Mouse (Mus musculus) heart, adult 11 months (tissue): ENCODE measurements around the gene Ntsr2.
"Not testable (repeated sequence)": the region's sequence is repeated elsewhere in the genome, so short reads cannot be mapped to it uniquely, and the experiment has no call there.

Experiments
- DNase-seq: peaks from one replicate; pipeline ENCODE4 v3.0.0; 2022

Gene Ntsr2

DNA sequence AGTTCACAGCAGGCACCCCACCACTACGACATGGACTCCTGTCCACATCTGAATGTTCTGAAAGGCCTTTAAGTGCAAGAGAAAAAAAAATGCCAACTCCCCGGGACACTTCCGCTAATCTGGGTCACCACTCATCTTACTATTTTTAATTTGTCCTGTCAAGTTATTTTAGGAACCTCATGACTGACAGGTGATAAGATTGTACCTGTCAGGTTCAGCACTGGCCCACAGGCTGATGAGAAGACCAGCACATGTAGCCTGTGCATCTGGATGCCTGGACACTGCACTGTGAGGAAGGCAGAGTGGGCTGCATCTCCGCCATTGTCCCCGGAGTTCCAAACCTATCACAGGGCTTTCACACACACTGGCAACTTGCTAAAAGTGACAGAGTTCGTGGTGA is 3.4 kb upstream of the Ntsr2 start:
- peak; percentile 95 for DNase-seq

DNA sequence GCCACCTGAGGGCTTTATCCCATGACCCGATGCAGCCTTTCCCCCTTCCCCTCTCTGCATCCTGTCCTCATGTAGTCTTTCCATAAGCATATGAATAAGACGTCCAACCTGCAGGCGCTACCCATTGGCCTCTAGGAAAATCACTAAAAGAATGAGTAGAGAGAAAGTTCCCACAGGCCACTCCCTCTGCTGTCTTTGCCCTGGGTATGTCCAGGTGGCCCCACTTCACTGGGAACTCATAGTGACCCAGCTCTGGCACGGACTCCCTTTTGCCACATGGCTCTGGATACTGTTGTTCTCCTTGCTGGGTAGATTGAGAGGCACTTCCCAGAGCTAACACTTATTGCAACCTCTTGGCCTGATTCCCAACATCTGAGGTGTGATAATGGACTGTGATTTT is 2.4 kb downstream of the Ntsr2 start:
- DNase-seq: peak; percentile 91

DNA sequence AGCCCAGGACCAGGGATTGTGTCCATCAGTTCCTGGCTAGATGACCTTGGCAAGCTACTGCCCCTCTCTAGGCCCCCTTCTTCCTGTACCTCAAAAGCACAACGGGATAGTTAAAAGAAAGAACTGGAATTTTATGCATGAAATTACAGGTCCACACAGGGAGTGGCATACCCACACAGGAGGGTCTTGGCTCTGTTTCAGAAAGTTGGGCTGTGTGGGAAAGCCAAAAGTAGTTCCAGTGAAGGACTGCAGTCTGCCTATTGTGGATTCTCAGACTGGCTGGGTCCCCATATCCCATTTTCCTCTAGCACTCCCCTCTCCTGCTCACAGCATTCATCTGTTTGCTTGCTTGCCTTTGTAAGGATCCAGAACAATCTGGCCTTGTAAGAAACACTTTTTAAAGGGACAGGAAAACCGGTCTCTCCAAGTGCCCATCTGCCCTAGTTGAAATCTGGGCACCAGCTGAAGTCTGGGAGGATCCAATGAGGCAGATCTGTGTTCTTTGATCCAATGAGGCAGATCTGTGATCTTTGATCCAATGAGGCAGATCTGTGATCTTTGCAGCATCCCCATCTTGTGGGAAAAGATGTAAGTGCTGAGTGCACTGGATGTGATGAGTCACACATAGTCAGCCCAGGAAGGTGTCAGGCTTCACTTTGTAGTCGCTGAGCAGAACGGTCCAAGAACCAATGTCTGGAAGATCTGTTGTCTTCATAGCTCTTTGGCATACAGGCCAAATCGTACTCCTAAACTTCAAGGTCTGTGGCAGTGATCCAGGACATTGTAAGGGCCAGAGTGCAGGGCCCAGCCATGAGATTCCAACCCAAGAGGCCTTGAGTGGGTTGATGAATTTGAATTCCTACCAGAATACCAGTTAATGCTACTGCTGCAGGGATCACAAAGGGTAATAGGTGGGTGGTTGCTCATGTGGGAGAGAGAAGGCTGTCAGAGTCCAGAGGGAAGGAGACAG is 4.0 kb downstream of the Ntsr2 start:
- no peak for DNase-seq

DNA sequence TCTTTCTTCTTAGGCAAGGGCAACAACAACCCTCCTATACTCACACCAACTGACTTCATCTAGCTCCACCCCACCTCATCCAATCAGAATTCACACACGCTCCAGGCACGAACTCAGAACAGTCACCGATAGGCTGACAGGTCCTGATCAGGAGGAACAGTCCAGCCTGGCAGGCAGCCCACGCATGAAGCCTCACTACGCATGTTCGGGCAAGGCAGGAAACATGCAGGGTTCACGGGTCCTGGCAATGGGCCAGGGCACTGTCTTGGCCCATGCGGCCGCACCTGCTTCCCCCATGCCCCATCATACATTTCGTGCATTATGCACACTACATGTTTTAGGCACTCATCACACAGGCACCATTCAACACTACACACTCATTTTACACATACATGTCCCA is 8.3 kb downstream of the Ntsr2 start:
- DNase-seq: no peak

DNA sequence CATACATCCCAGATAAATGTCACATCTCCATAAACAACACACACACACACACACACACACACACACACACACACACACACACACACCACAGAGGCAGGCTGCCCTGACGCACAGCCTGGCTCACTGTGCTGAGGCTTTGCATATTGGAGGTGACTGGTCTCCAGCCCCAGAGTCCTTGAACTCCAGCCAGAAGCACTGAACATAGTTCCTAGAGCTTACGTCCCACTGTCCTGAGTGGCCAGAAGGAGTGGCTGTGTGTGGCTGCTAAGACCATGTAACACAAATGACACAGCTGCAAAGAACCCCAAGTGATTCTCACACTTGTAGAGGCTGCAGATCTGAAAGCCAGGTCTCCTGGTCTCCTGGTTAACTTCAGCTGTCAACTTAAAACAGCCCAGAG is 8.8 kb downstream of the Ntsr2 start:
- DNase-seq: no peak

DNA sequence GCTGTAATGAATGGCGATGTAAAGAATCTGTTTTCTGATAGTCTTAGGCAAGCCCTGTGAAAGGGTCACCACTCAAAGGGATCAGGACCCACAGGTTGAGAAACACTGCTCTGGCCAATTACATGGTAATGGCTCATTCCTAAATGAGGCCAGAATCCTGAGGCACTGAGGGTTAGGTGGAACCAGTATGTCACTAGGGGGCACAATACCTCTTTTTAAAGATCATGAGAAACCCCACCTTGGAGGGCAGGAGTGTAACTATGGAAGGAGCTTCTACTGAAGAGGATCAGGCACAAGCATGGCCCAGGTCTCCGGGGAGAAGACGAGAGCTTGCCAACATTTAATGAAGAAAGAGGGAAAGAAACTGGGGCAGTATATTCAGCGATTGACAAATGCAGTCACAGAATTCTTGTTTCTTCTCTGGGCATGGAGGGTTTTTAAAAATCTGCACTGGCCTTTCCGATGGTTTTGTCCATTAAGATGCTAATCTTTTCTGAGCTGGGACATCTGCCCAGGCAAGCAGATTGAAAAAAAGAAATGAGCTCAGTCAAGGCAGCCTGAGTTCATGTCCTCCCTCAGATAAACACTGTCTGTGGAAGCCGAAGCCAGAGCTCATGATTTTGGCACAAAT is 9.9 kb downstream of the Ntsr2 start:
- DNase-seq: no peak

DNA sequence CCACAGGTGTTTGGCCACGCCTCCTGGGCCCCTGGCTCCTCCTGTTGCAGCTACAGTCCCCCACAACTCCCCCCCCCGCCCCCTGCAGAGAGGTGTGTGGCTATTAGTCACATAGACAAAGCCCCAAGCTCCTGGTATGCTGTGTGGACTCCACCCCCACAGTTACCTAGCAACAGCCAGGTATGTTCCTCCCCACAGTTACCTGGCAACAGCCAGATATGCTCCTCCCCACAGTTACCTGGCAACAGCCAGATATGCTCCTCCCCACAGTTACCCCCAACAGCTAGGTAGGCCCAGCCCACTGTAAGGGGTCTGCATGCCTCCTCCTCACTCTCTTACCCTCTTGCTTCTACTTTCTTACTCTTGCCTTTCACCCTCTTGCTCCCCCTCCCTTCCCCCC is 11.8 kb downstream of the Ntsr2 start:
- DNase-seq: no peak

DNA sequence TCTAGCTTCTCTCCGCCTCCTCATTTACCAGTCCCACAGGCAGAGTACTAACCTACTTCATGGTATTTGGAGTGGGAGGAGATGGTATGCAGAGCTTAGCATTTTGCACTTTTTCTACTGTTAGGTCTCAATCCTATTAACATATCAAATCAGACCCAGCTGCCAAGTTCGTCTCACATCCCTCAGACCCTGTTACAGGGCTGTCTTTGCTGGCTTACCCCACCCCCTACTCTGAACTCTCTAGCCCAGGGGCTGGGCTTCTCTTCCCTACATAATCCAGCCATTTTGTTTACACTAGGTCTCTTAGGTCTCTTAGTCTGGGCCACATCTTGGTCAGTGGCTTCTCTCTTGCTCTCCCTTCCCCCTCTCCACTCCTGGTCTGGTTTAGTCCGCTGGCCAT is 16.0 kb downstream of the Ntsr2 start:
- no peak for DNase-seq

DNA sequence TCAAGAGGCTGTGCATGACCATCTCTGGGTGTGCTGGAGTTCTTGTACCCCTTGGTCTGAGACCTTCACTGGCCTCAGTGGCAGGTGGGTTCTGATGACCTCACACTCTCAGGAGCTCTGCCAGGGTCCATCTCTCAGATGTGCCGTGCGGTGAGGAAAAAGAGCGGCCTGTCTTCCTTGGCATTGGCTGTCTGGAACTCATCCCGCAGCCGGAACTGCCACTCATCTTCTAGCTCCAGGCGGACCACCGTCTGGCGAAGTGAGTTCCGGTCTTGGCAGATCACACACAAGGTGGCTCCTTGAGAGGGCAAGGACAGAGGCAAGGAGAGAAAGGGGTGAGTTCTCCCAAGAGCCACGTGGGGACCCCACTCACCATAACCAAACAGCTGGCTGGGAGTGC is 19.1 kb downstream of the Ntsr2 start:
- DNase-seq: no peak

DNA sequence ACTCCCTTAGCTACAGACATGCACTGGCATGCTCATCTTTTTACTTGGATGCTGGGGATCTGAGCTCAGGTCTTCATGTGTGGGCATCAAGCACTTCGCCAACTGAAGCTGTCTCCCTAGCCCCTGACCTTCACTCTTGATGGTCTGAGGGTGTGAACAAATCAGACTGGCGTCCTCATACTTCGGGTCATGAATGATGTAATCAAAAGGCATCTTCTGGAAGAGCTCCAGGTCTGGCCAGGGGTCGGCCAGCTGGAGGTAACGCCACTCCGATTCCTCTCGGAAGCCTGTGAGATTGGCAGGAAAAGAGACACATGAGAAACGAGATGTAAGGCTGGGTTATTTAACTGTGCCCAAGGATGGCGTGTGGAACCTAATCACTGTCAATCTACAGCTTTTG is 37.4 kb downstream of the Ntsr2 start:
- DNase-seq: no peak

DNA sequence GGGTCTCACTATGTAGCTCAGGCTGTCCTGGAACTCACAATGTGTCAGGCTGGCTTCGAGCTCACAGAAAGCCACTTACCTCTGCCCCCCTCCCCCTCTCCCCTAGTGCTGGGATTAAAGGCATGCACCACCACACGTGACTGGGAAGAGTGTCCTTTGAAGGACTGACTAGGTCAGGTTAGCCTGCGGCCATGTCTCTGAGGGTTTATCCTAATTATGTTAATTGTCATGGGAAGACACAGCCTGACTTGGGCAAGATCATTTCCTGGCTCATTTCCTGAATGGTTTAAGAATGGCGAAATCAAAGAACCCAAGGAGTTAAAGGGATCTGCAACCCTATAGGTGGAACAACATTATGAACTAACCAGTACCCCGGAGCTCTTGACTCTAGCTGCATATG is 41.6 kb downstream of the Ntsr2 start:
- no peak for DNase-seq

DNA sequence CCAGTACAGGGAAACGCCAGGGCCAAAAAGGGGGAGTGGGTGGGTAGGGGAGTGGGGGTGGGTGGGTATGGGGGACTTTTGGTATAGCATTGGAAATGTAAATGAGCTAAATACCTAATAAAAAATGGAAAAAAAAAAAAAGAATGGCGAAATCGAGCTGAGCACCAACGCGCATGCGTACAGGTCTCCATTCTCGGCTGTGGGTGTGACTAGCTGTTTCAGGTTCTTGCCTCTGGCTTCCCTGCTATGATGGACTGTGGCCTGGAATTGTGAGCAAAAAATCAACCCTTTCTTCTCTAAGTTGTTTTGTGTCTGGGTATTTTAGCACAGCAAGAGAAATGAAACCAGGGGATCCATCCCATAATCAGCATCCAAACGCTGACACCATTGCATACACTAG is 42.1 kb downstream of the Ntsr2 start:
- not testable (repeated sequence) for DNase-seq

DNA sequence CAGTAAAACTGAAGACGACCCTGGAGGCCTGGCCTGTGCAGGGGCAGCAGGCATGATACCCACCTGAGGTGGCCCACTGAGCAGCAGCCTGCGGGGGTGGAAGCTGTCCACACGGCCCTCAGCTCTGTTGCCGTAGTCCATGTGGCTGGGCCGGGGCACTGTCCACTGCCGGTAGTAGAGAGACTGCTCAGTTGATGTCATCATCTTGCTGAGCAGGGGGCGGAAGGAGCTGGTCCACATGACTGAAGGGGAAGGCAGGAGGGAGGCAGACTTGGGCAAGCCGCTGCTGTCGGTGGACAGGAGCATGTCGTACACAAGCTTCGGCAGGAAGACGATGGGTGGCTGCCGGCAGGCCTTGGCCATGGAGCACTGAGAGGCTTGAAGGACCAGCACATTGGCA is 43.0 kb downstream of the Ntsr2 start:
- DNase-seq: no peak

DNA sequence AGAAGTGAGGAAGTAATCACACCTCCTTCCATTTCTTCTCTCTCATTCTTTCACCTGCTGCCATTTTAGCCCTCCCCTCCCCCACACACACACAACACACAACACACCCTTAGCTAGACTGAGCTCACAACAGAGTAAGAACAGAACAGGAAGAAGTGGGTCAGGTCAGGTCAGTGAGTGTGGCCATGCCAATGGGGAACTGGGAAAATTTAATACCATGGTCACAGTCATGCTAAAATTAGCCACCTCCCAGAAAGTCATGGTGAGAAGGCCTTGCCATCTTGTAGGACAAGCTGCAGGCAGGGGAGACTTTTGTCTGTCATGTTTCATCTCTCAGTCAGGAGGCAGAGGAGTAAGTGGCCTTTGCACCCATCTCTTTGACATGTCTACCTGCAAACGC is 45.5 kb downstream of the Ntsr2 start:
- DNase-seq: no peak
